Mouse (Mus musculus): Measurements from ENCODE around the gene Fam13c.

Gene Fam13c

GRCm38 (mm10) chr10:70598516-70599125, 158.3 kb downstream of the Fam13c start:
- DNase-seq (ENCODE audit: low read depth in 1 of 2, low spot score in 2 of 2), result no peak

GRCm38 (mm10) chr10:70599126-70599924, 159.0 kb downstream of the Fam13c start:
- DNase-seq (ENCODE audit: low read depth in 1 of 2, low spot score in 2 of 2), result no peak

- no peak for DNase-seq (ENCODE audit: low read depth in 1 of 2, low spot score in 2 of 2)
Observed at GRCm38 (mm10) chr10:70599925-70600305, 159.6 kb downstream of the Fam13c start.

Measured in monocyte, adult 2 months (primary cell).